Mouse (Mus musculus) midbrain, embryonic 11.5 days (tissue): ENCODE data around the gene 4930550L24Rik. TPM values are rescaled to one million over a fixed set of nuclear protein-coding genes. Genes with fewer than 3 reads are reported as not detected.
A peak's percentile ranks its signal among the peaks of the same experiment; 100 is the strongest.

ENCODE experiments used
- ATAC-seq: fragments of 200-750 bp; cut with Nextera tagmentation; 2 replicates; pipeline ENCODE4 v1.8.0; 2017; ENCODE audit warnings: moderate TSS enrichment, moderate library complexity; ENCODE audit not compliant: low FRiP score
- DNase-seq: peaks from one replicate; pipeline ENCODE4 v3.0.0; 2015; ENCODE audit warnings: low spot score; ENCODE audit errors: missing footprints
- H3K27ac ChIP-seq: fragments of 300-500 bp; sonication (generic); 2 replicates; pipeline ENCODE4 v1.5.1; 2014; ENCODE audit warnings: low read depth, low read length
- H3K27me3 ChIP-seq: fragments of 300-500 bp; sonication (generic); 2 replicates; pipeline ENCODE4 v1.6.1; 2014; ENCODE audit warnings: mild to moderate bottlenecking, low read length, moderate library complexity, mixed read lengths; ENCODE audit not compliant: control insufficient read depth, insufficient read depth
- H3K36me3 ChIP-seq: fragments of 300-500 bp; sonication (generic); 2 replicates; pipeline ENCODE4 v1.6.1; 2014; ENCODE audit warnings: mild to moderate bottlenecking, low read length, moderate library complexity, mixed read lengths; ENCODE audit not compliant: control insufficient read depth, insufficient read depth
- H3K4me1 ChIP-seq: fragments of 300-500 bp; sonication (generic); 2 replicates; pipeline ENCODE4 v1.6.1; 2014; ENCODE audit warnings: low read length; ENCODE audit not compliant: control insufficient read depth, insufficient read depth
- H3K4me2 ChIP-seq: fragments of 300-500 bp; sonication (generic); 2 replicates; pipeline ENCODE4 v1.6.1; 2014; ENCODE audit warnings: mild to moderate bottlenecking, moderate library complexity
- H3K4me3 ChIP-seq: fragments of 300-500 bp; sonication (generic); 2 replicates; pipeline ENCODE4 v1.5.1; 2014; ENCODE audit warnings: low read depth, low read length
- H3K9ac ChIP-seq: fragments of 300-500 bp; sonication (generic); 2 replicates; pipeline ENCODE4 v1.6.1; 2014; ENCODE audit warnings: low read length
- H3K9me3 ChIP-seq: fragments of 300-500 bp; sonication (generic); 2 replicates; pipeline ENCODE4 v1.6.1; 2016; ENCODE audit warnings: low read length; ENCODE audit not compliant: control insufficient read depth
- WGBS: fragments of 180-500 bp; shearing (Covaris S2); extraction: QIAGEN DNeasy Blood & Tissue Kit; methylation state at CpG from one replicate; pipeline ENCODE4 v1.1.7; 2014; 5-methylcytosine and 5-hydroxymethylcytosine counted together
- polyA plus RNA-seq: library from polyadenylated mRNA; unstranded; fragments of >200 nt; fragmentation: Nextera tagmentation; extraction: Ambion mirVana; gene quantifications from 2 replicates; pipeline ENCODE4 v1.2.1, GENCODE M21; 2014

4930550L24Rik gene
- polyA plus RNA-seq: 0.08 and 0.10 TPM in 2 replicates

- Histone ChIP-seq H3K4me3 (no peak within 1 kb of the TSS), H3K9ac (no peak within 1 kb of the TSS), H3K4me2 (no peak within 1 kb of the TSS), H3K27me3 (no peaks in the 10 kb centered on the region), H3K9me3 (no peaks in the 10 kb centered on the region), H3K36me3 (no peaks in the 10 kb centered on the region), H3K4me1 (no peaks in the 10 kb centered on the region), H3K27ac (no peak within 1 kb of the TSS)
- DNase-seq: no peak
- ATAC-seq: no peak
- 76% methylated on average over 2 of the region's 2 CpGs for WGBS
These were observed at the start of gene 4930550L24Rik for GRCm38 (mm10) chrX:58909060-58909459. 4930550L24Rik (plus strand) TSS chrX:58909360.

GRCm38 (mm10) chrX:58900753-58901152 lies 8.4 kb upstream of the 4930550L24Rik start:
- Histone ChIP-seq H3K27me3 (no peaks in the 10 kb centered on the region), H3K9ac (no peak overlapping the region), H3K4me2 (no peak overlapping the region), H3K4me1 (no peaks in the 10 kb centered on the region), H3K4me3 (no peak overlapping the region), H3K27ac (no peak overlapping the region), H3K9me3 (no peaks in the 10 kb centered on the region), H3K36me3 (no peaks in the 10 kb centered on the region)
- ATAC-seq: no peak
- 100% methylated on average over 1 of the region's 1 CpGs for WGBS
- no peak for DNase-seq

- WGBS: 43% methylated on average over 2 of the region's 2 CpGs
- no peaks in the 10 kb centered on the region for H3K36me3 ChIP-seq
- no peaks in the 10 kb centered on the region for H3K4me1 ChIP-seq
- no peak overlapping the region for H3K4me2 ChIP-seq
- ATAC-seq (peak; percentile 94), DNase-seq (peak; percentile 84)
- no peak overlapping the region for H3K27ac ChIP-seq
- H3K4me3 ChIP-seq: no peak overlapping the region
- no peaks in the 10 kb centered on the region for H3K9me3 ChIP-seq
- no peaks in the 10 kb centered on the region for H3K27me3 ChIP-seq
- no peak overlapping the region for H3K9ac ChIP-seq
These were observed 58.8 kb downstream of the 4930550L24Rik start for GRCm38 (mm10) chrX:58967969-58968368.
